Mouse (Mus musculus) heart, adult 2 months (tissue): ENCODE measurements at regions not wholly inside any gene's neighbourhood (a gene's known extent, or its start where the extent isn't known, plus 50 kb on each side); places are given as distances from the start of the nearest gene placed in this dataset.
"Not testable (repeated sequence)": the region's sequence is repeated elsewhere in the genome, so short reads cannot be mapped to it uniquely, and the experiment has no call there.

Source experiments
- DNase-seq, 2 experiments: peaks; one replicate each; pipeline ENCODE4 v3.0.0; 2021
- H3K27ac ChIP-seq: fragments of 200-600 bp; 2 replicates; pipeline ENCODE4 v1.8.1; 2022
- H3K27me3 ChIP-seq: fragments of 200-500 bp; 2 replicates; pipeline ENCODE4 v1.6.1; 2012; ENCODE audit warnings: mild to moderate bottlenecking, low read length, inconsistent platforms, mixed read lengths; ENCODE audit not compliant: control insufficient read depth, insufficient read depth
- H3K36me3 ChIP-seq: fragments of 200-500 bp; 2 replicates; pipeline ENCODE4 v1.6.1; 2012; ENCODE audit warnings: low read length, inconsistent platforms; ENCODE audit not compliant: control insufficient read depth, insufficient read depth
- H3K4me1 ChIP-seq: fragments of 200-500 bp; 2 replicates; pipeline ENCODE4 v1.6.1; 2011; ENCODE audit warnings: low read length; ENCODE audit not compliant: control insufficient read depth, insufficient read depth
- H3K4me3 ChIP-seq: fragments of 200-600 bp; 2 replicates; pipeline ENCODE4 v1.8.1; 2022
- H3K79me2 ChIP-seq: fragments of 200-500 bp; replicated peaks from 2 replicates; pipeline ENCODE4 v1.6.1; 2012; ENCODE audit warnings: mild to moderate bottlenecking, inconsistent platforms, low read length, moderate library complexity, mixed read lengths; ENCODE audit not compliant: control insufficient read depth, insufficient read depth
- H3K9ac ChIP-seq: fragments of 200-500 bp; 2 replicates; pipeline ENCODE4 v1.6.1; 2012; ENCODE audit warnings: low read depth, mild to moderate bottlenecking, control low read depth, inconsistent platforms, low read length, mixed read lengths
- CTCF ChIP-seq: fragments of 200-600 bp; IDR thresholded peaks from 2 replicates; pipeline ENCODE4 v1.8.1; 2022; ENCODE audit warnings: antibody characterized with exemption, mild to moderate bottlenecking, moderate library complexity
- EP300 ChIP-seq: fragments of 200-500 bp; IDR thresholded peaks from 2 replicates; pipeline ENCODE4 v1.6.1; 2011; ENCODE audit warnings: low read depth, low read length, control low read depth; ENCODE audit not compliant: insufficient read depth
- POLR2A ChIP-seq: fragments of 200-500 bp; IDR thresholded peaks from 2 replicates; pipeline ENCODE4 v1.6.1; 2011; ENCODE audit warnings: mild to moderate bottlenecking, low read depth, low read length, control low read depth; ENCODE audit not compliant: insufficient read depth
- WGBS: fragments of 180-500 bp; shearing (Covaris S2); methylation state at CpG from one replicate; pipeline ENCODE4 v1.1.7; 2018; 5-methylcytosine and 5-hydroxymethylcytosine counted together
- intact Hi-C: fragments of 180-260 bp; cut with DNase I; formaldehyde crosslinking; loops from one replicate; pipeline ENCODE4 v1.15.1; 2025

DNA sequence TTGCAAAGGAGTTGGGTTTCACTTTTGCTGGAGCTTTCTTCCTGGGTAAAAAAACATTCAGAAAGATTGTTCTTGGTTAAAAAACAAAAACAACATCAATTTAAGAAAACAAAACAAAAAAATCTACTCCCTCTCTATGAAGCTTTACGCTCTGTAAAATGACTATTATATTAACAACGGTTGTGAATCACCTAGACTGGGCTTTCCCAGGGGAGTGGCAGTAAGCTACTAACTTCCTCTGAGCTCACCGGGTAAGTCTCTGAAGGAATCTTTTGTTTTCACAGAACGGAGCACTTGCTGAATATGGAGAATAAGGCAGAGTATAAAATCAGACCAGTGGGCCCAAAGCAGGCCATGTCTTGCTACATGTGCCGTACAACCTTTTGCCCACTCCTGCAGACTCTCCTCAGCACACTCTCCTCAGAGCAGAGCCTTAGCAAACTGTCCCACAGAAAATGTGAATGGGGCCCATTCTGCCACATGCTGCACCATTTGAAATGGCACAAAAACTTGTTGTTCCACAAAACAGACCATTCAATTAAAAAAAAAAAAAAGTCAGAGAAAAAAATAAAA lies 133.2 kb upstream of the Mad2l1 start:
- Histone ChIP-seq H3K27ac (no peak overlapping the region), H3K4me1 (peaks cover 1% of the 10 kb centered on the region), H3K27me3 (no peaks in the 10 kb centered on the region), H3K9ac (no peak overlapping the region), H3K4me3 (no peak overlapping the region), H3K79me2 (no peaks in the 10 kb centered on the region), H3K36me3 (no peaks in the 10 kb centered on the region)
- no peak for DNase-seq
- intact Hi-C loops: no loop called here
- WGBS: 35% methylated on average over 5 of the region's 5 CpGs
- no peak for TF ChIP-seq CTCF
- no peak for TF ChIP-seq POLR2A
- TF ChIP-seq EP300: no peak

GRCm38 (mm10) chr6:66414822-66415221 lies 120.4 kb upstream of the Mad2l1 start:
- H3K79me2 ChIP-seq: no peaks in the 10 kb centered on the region
- no peak for TF ChIP-seq CTCF
- TF ChIP-seq POLR2A: no peak
- TF ChIP-seq EP300: no peak
- H3K27ac ChIP-seq: peak overlapping the region; percentile 24; the same call in 1 of the 2 replicates
- no peak for DNase-seq
- peaks cover 3% of the 10 kb centered on the region for H3K4me1 ChIP-seq
- 57% methylated on average over 4 of the region's 4 CpGs for WGBS
- no peaks in the 10 kb centered on the region for H3K27me3 ChIP-seq
- H3K9ac ChIP-seq: no peak overlapping the region
- no peak overlapping the region for H3K4me3 ChIP-seq
- H3K36me3 ChIP-seq: no peaks in the 10 kb centered on the region; the same call in 1 of the 2 replicates
- intact Hi-C loops: no loop called here

DNA sequence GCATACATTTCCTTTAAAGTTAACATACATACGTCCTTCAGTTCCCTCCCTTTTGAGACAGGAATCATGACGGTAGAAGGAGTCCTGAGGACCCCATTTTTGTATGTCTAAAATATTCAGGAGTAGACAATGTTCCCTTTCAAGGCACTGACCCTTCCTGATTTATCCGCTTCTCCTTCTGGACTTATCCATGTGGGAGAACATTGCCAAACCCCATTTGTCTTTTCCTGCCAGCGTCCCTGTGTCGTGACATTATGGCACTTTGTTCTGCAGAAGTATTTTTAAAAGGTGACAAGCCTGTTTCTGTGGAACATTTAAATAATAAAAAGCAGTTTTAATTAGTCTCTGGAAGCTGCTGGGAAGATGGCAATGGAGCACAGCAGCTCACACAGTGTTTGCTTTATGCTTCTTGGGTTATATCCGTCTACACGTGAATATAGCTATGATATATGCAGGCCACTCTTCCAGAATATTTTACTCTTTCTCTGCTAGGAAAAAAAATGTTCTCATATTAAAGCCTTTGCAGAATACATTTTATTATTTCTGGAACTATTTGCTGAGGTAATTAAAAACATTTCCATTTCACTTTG lies 115.6 kb upstream of the Mad2l1 start:
- no peak overlapping the region for H3K27ac ChIP-seq

GRCm38 (mm10) chr6:66428370-66428769 lies 106.8 kb upstream of the Mad2l1 start:
- H3K27ac ChIP-seq: no peak overlapping the region
- H3K27me3 ChIP-seq: no peaks in the 10 kb centered on the region
- no peak overlapping the region for H3K4me3 ChIP-seq
- no peaks in the 10 kb centered on the region for H3K79me2 ChIP-seq
- H3K36me3 ChIP-seq: no peaks in the 10 kb centered on the region
- no peaks in the 10 kb centered on the region for H3K4me1 ChIP-seq
- no peak overlapping the region for H3K9ac ChIP-seq
- DNase-seq: no peak
- intact Hi-C loops: no loop called here
- 51% methylated on average over 4 of the region's 4 CpGs for WGBS
- no peak for TF ChIP-seq POLR2A
- no peak for TF ChIP-seq CTCF
- no peak for TF ChIP-seq EP300

More for the DNA sequence above, 115.6 kb upstream of the Mad2l1 start:
- H3K4me1 ChIP-seq: peaks cover 3% of the 10 kb centered on the region
- WGBS: 65% methylated on average over 7 of the region's 7 CpGs
- no peak overlapping the region for H3K9ac ChIP-seq
- H3K79me2 ChIP-seq: no peaks in the 10 kb centered on the region
- H3K4me3 ChIP-seq: no peak overlapping the region
- no peak for DNase-seq
- no peak for TF ChIP-seq EP300
- TF ChIP-seq POLR2A: no peak
- no peak for TF ChIP-seq CTCF
- intact Hi-C loops: no loop called here
- no peaks in the 10 kb centered on the region for H3K27me3 ChIP-seq
- H3K36me3 ChIP-seq: no peaks in the 10 kb centered on the region

GRCm38 (mm10) chr6:66450408-66450807 lies 84.8 kb upstream of the Mad2l1 start:
- H3K9ac ChIP-seq, H3K4me3 ChIP-seq, H3K27ac ChIP-seq, intact Hi-C loops, H3K4me1 ChIP-seq, DNase-seq, H3K36me3 ChIP-seq, H3K79me2 ChIP-seq, H3K27me3 ChIP-seq: not testable (repeated sequence)

- Histone ChIP-seq H3K79me2 (no peaks in the 10 kb centered on the region), H3K4me3 (no peak overlapping the region), H3K27me3 (no peaks in the 10 kb centered on the region), H3K27ac (no peak overlapping the region), H3K4me1 (no peaks in the 10 kb centered on the region), H3K9ac (no peak overlapping the region), H3K36me3 (no peaks in the 10 kb centered on the region)
- TF ChIP-seq EP300: no peak
- TF ChIP-seq CTCF: no peak
- DNase-seq: no peak
- intact Hi-C loops: no loop called here
- WGBS: 87% methylated on average over 3 of the region's 3 CpGs
These were observed 77.0 kb upstream of the Mad2l1 start for GRCm38 (mm10) chr6:66458172-66458571.
